Mouse (Mus musculus) frontal cortex, postnatal 14 days (tissue): ENCODE data around the gene Grm4.

Source experiments
- DNase-seq, 2 experiments: peaks; one replicate each; pipeline ENCODE4 v3.0.0; 2022; ENCODE audit warnings: low spot score in 2 of 2

Grm4 gene

DNA sequence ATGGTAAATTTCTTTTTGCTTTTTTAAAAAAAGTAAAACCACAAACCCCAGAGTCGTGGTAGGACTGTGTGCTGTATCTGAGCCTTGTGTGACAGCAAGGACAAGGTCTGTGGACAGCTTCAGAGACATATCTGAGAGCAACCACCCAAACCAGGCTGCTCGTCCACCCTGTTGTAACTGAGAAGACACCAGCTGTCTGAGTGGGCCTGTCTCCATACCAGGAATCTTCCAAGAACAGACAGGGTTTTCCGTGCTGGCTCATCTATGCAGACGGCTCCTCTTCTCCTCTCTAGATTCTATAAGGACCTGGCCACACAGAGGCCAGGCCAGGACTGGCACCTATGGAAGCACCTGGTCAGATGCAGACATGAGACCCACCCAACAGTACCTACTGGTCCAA is 27.8 kb downstream of the Grm4 start:
- no peak for DNase-seq

DNA sequence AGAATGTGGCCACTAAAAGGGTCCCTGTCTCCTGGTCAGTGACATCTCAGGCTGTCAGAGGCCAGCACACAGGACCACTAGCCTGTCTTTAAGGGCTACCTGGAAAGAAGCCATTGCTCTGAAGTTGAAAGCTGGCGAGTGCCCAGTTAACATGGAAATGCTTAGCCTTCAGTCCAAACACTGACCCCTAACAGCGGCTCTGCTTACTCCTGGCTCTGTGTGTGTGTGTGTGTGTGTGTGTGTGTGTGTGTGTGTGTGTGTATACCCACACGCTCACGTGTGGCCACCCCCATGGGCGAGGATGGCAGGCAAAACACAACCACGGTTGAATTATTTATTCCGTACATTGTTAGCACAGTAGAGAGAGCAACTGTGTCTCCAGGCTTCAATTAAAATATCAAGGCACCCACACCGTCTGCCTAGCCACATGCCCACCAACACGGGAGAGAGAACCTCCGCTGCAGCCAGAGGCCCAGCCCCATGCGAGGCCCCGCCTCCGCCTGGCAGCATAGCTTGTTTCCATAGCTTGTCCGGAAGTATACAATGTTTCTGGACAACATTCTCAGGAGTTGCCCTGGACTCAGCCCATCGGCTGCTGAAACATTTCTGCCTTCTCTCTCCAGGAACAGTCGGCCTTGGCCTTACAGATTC is 32.9 kb downstream of the Grm4 start:
- no peak for DNase-seq

DNA sequence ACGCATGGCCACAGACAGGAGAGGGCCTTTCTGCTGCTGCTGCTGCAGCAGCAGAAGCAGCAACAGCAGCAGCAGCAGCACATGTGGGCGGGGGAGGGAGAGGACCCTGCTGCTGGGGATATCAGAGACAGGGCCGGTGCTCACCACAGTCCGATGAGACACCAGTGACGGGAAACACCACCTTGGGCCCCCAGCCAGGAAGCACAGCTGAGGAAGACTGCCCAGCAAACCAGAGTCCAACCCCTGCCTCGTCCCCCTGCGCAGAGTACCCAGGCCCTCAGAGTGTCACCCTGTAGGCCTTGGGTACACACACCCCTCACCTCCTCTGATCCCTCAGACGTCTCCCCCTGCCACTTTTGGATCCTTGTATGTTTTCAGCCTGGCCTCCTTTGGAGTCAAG is 35.3 kb downstream of the Grm4 start:
- no peak for DNase-seq

DNA sequence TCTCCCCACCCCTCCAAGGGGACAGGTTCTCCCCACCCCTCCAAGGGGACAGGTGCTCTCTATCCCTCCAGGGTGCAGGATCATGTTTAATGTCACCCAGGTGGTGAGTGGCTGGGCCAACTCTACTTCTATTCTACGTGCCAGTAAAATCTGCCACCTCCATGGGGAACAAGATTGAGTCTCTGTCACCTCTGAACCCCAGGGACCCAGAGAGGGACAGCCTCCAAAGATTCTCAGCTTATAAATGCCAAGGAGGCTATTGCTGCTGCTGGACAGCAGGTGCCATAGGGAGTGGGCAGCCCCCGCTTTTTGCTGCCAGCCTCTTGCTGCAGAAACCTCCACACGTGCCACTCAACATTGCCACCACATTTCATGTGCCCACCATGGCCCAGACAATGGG is 37.6 kb downstream of the Grm4 start:
- DNase-seq, result no peak

DNA sequence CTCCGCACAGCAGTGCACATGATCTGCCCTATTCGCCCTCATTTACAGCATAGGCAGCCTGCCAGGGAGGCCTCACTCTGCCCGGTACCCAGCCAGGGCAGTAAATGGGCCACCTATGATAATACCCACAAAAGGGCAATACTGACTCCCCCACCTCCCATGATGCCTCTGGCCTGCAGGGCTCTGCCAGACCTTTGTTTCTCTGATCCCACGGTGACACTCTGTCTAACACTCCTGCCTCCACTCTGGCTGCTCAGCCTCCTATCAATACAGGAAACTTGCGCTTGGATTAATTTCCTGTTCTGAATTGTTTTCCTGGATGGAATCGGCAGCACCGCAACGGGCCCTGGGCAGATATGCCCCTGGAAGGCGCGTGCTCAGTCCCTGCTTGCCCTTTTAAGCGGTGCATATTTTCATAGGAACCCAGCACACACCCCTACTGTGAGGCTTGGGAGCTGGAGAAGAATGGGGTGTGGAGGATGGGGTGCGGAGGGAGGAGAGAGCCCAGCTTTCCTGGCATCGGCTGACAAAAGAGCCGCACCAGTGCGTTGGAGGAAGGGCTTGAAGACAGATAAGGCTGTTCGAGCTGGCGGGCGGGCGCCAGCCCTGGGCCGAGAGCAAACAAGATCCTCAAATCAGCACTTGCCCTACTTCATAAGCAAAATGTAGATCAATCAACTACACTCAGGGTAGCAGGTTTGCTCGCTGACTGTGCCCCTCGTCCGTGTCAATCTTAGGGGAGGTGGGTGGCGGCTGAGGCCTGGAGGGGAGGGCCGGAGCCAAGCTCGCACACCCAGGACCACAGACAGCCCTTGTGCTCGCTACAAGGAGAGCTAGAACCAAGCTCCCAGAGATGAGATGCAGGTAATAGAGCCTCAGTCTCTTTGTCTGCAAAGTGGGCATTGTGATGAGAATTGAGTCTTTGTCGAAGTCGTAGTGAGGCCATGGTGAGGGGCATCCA is 40.8 kb downstream of the Grm4 start:
- no peak for DNase-seq

GRCm38 (mm10) chr17:27475650-27476049 is 45.6 kb downstream of the Grm4 start:
- no peak for DNase-seq

DNA sequence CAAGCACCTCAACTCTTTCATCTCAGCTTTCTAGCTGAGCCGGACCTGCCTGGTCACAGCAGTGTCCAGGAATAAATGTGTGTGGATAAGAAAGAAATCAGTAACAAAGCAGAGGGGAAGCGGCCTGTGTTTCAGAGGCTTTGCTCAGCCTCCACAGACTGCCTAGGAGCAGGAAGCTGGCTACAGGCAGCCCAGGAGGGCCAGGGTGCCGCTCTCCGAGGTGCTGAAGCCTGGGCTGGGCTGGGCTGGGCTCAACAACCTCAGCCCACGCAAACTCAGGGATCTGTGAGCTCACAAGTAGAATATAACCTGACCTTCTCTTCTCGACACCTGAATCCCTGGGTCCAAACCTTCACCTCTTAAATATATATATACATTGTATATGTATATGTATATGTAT is 54.6 kb downstream of the Grm4 start:
- DNase-seq, result no peak

- no peak for DNase-seq
These were observed 55.3 kb downstream of the Grm4 start for GRCm38 (mm10) chr17:27465924-27466323.

DNA sequence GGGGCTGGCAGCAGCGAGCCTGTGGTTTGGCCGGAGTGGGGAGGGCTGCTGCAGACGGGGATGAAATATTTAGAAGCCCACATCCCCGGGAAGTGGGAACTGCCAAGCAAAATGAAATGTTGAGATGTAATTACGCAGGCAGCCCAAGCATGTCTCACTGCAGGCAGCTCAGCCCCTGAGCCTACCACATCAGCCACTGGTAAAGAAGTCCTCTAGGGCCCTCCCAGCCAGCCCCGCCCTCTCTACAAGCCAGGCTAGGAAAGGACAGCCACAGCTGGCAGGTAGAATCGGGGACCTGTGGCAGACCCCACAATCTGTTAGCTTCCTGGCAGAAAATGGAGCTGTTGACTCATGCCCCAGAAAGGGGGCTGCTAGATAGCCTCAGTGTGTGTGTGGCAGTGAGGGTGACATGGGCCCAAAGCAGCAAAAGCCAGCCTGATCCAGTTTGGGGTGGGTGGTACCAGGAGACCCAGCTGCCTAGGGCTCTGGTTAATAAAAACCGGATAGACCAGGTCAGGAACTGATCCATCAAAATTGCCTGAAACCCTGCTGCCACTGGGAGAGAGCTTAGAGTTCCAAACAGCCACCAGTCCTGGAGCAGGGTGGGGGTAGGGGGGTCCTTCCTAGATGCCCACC is 56.8 kb downstream of the Grm4 start:
- DNase-seq, result no peak

DNA sequence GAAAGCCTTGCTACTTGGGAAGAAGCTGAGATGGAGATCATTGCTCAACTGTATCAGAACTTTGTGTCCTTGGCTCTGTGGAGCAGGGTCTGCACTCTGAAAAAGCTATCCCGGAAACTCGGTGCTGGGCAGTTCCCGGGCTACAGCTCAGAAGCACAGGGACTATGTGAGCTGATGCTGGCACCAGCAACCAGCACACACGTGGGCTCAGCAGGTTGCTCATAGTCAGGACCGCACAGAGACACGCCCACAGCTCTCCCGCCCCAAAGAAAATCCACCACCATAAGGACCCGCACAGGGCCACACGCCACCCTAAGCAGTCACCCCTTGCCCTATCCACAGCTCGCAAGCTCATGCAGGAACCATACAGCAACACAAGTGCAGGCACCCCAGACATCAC is 61.2 kb downstream of the Grm4 start:
- no peak for DNase-seq

DNA sequence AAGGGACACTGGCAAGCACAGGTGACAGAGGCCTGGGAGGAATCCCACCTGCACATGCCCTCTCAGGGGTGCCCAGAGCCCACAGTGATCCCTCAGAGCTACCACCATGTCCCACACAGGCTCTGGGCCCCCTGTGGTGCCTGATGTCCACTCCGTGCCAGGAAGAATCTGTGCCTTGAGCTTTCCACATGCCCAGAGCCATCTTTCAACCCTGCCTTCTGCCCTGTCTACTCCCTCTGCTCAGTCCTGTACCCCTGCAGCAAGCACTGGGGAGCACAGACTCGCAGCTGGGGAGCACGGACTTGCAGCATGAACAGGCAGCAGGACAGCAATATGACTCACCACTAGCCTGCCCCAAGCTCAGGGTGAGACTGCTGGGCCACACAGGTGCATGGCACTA is 62.0 kb downstream of the Grm4 start:
- no peak for DNase-seq

- no peak for DNase-seq
These were observed 63.2 kb downstream of the Grm4 start for GRCm38 (mm10) chr17:27457863-27458494.

GRCm38 (mm10) chr17:27457038-27457577 is 64.1 kb downstream of the Grm4 start:
- DNase-seq, result no peak

DNA sequence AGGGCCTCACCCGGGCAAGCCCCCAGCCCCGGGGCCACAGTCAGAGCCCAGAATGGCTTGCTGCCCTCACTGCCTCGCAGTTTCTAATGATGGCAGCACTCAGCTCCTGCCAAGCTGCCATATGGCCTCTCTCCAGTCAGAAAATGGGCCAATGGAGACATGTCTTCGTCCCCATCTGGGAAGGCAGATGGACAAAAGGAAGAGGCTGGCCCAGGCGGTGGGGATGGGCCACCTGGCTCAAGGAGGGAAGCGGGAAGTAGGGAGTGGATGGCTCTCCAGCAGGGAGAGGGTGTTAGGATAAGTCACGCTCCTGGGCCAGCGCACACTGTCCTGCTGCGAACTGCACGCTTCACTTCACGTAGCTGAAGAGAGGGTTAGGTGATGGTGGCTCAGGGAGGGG is 64.8 kb downstream of the Grm4 start:
- no peak for DNase-seq

GRCm38 (mm10) chr17:27455012-27455784 is 66.0 kb downstream of the Grm4 start:
- DNase-seq, result no peak

GRCm38 (mm10) chr17:27454396-27454795 is 66.8 kb downstream of the Grm4 start:
- no peak for DNase-seq

DNA sequence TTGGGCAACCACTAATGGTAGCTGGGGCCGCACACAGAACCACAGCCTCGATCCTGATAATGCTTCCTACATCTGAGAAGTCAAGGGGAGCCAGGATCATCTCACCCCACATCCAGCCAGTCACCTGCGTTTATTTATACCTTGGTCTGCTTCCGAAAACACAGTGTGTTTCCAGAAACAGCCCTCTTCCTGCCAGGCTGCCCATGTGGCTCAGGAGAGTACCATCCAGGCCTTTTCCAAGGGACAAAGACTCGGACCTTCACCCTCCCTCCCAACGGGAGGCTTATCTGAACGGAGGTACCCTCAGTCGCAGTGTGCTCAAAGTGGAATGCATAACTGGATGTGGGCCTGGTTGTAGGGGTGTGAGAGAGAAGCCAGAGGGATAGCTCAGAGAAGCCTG is 68.2 kb downstream of the Grm4 start:
- no peak for DNase-seq

DNA sequence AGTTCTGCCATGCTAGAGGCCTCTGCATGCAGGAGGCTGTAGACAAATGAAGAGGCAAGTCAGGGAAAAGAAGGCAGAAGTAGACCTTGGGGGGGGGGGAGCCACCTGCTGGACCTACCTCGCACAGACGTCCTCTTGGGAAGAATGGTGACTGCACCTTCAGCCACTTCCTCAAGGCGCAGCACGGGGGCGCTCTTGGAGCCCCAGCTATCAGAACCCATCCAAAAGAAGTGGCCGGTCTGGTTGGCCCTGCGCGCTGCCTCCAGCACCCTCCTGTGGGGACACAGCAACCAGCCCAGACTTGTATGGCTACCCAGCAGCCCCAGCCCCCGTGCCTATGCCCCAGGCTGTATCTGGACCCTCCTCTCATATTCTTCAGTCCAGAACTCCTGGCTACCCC is 69.4 kb downstream of the Grm4 start:
- no peak for DNase-seq

GRCm38 (mm10) chr17:27451216-27451615 is 70.0 kb downstream of the Grm4 start:
- DNase-seq, result no peak

- DNase-seq, result no peak
These were observed 71.4 kb downstream of the Grm4 start for GRCm38 (mm10) chr17:27449757-27450330.

DNA sequence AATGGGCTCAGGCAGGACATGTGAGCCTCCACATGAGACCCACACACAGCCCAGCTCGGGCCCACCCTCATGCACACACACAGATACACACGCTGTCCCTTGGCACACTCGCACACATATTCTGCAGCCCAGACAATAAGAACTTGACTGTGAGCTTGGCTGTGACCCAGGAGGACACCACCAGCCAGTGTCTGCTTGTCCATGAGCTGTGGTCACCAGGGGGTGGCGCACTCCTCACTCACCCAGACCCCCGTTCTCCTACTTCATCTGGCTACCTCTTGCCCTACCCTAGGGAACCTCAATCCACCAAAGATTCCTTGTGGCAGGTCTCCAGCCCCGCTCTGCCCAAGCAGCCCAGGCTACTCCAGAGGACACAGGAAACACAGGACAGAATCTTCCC is 72.5 kb downstream of the Grm4 start:
- DNase-seq, result no peak
